Mouse (Mus musculus): ENCODE measurements at regions not wholly inside any gene's neighbourhood (a gene's known extent, or its start where the extent isn't known, plus 50 kb on each side); places are given as distances from the start of the nearest gene placed in this dataset.

- Histone ChIP-seq H3K4me1 (ENCODE audit: insufficient read depth, low read depth, low read length) (no peaks in the 10 kb centered on the region), H3K27me3 (ENCODE audit: insufficient read depth, low read length) (no peaks in the 10 kb centered on the region), H3K4me3 (ENCODE audit: low read depth, low read length) (no peak overlapping the region), H3K36me3 (replicated peaks) (no peaks in the 10 kb centered on the region), H3K9me3 (replicated peaks) (no peaks in the 10 kb centered on the region)
- no peak for TF ChIP-seq GATA1 (IDR thresholded peaks at IDR 0.05; ENCODE audit: borderline replicate concordance, low read length)
- TF ChIP-seq TAL1 (conservative IDR thresholded peaks at IDR 0.05; ENCODE audit: low read depth, low read length): no peak
- no peak for TF ChIP-seq POLR2AphosphoS5 (IDR thresholded peaks at IDR 0.05; ENCODE audit: insufficient replicate concordance, low read depth, low read length)
- TF ChIP-seq CTCF (IDR thresholded peaks at IDR 0.05; ENCODE audit: low read depth, low read length): no peak
- TF ChIP-seq GATA2 (IDR thresholded peaks at IDR 0.05; ENCODE audit: borderline replicate concordance, low read depth, low read length): no peak
- DNase-seq (ENCODE audit: low spot score): no peak
- ATAC-seq (ENCODE audit: extremely low read depth, insufficient number of reproducible peaks, low FRiP score, poor library complexity, severe bottlenecking): no peak
Measured at GRCm38 (mm10) chr12:93960869-93961268, 1731.2 kb upstream of the Flrt2 start.

GRCm38 (mm10) chr12:93981307-93981706, 1710.7 kb upstream of the Flrt2 start:
- no peak for ATAC-seq (ENCODE audit: extremely low read depth, insufficient number of reproducible peaks, low FRiP score, poor library complexity, severe bottlenecking)
- H3K27me3 ChIP-seq (ENCODE audit: insufficient read depth, low read length): no peaks in the 10 kb centered on the region
- TF ChIP-seq GATA2 (IDR thresholded peaks at IDR 0.05; ENCODE audit: borderline replicate concordance, low read depth, low read length): no peak
- no peaks in the 10 kb centered on the region for H3K36me3 ChIP-seq (replicated peaks)
- DNase-seq (ENCODE audit: low spot score): no peak
- H3K4me1 ChIP-seq (ENCODE audit: insufficient read depth, low read depth, low read length): no peaks in the 10 kb centered on the region
- H3K9me3 ChIP-seq (replicated peaks): peaks cover 5% of the 10 kb centered on the region; the same call in 1 of the 2 replicates
- no peak overlapping the region for H3K4me3 ChIP-seq (ENCODE audit: low read depth, low read length)

- TF ChIP-seq POLR2AphosphoS5 (IDR thresholded peaks at IDR 0.05; ENCODE audit: insufficient replicate concordance, low read depth, low read length) (no peak), CTCF (IDR thresholded peaks at IDR 0.05; ENCODE audit: low read depth, low read length) (no peak), GATA1 (IDR thresholded peaks at IDR 0.05; ENCODE audit: borderline replicate concordance, low read length) (no peak)
- Histone ChIP-seq H3K27me3 (ENCODE audit: insufficient read depth, low read length) (no peaks in the 10 kb centered on the region), H3K4me3 (ENCODE audit: low read depth, low read length) (no peak overlapping the region), H3K4me1 (ENCODE audit: insufficient read depth, low read depth, low read length) (no peaks in the 10 kb centered on the region), H3K9me3 (replicated peaks) (no peaks in the 10 kb centered on the region), H3K36me3 (replicated peaks) (no peaks in the 10 kb centered on the region)
- no peak for DNase-seq (ENCODE audit: low spot score)
- ATAC-seq (ENCODE audit: extremely low read depth, insufficient number of reproducible peaks, low FRiP score, poor library complexity, severe bottlenecking): no peak
Measured at GRCm38 (mm10) chr12:93991531-93991930, 1700.5 kb upstream of the Flrt2 start.

GRCm38 (mm10) chr12:93993875-93994274, 1698.2 kb upstream of the Flrt2 start:
- ATAC-seq (ENCODE audit: extremely low read depth, insufficient number of reproducible peaks, low FRiP score, poor library complexity, severe bottlenecking) (no peak), DNase-seq (ENCODE audit: low spot score) (no peak)
- no peaks in the 10 kb centered on the region for H3K36me3 ChIP-seq (replicated peaks)
- H3K9me3 ChIP-seq (replicated peaks): no peaks in the 10 kb centered on the region
- H3K4me1 ChIP-seq (ENCODE audit: insufficient read depth, low read depth, low read length): no peaks in the 10 kb centered on the region
- H3K27me3 ChIP-seq (ENCODE audit: insufficient read depth, low read length): no peaks in the 10 kb centered on the region
- TF ChIP-seq TAL1 (conservative IDR thresholded peaks at IDR 0.05; ENCODE audit: low read depth, low read length) (no peak), GATA1 (IDR thresholded peaks at IDR 0.05; ENCODE audit: borderline replicate concordance, low read length) (no peak), CTCF (IDR thresholded peaks at IDR 0.05; ENCODE audit: low read depth, low read length) (no peak), GATA2 (IDR thresholded peaks at IDR 0.05; ENCODE audit: borderline replicate concordance, low read depth, low read length) (no peak), POLR2AphosphoS5 (IDR thresholded peaks at IDR 0.05; ENCODE audit: insufficient replicate concordance, low read depth, low read length) (no peak)
- H3K4me3 ChIP-seq (ENCODE audit: low read depth, low read length): no peak overlapping the region

GRCm38 (mm10) chr12:94015946-94016345, 1676.1 kb upstream of the Flrt2 start:
- Histone ChIP-seq H3K4me1 (ENCODE audit: insufficient read depth, low read depth, low read length) (no peaks in the 10 kb centered on the region), H3K27me3 (ENCODE audit: insufficient read depth, low read length) (no peaks in the 10 kb centered on the region), H3K4me3 (ENCODE audit: low read depth, low read length) (no peak overlapping the region), H3K36me3 (replicated peaks) (no peaks in the 10 kb centered on the region), H3K9me3 (replicated peaks) (no peaks in the 10 kb centered on the region)
- DNase-seq (ENCODE audit: low spot score): no peak
- ATAC-seq (ENCODE audit: extremely low read depth, insufficient number of reproducible peaks, low FRiP score, poor library complexity, severe bottlenecking): no peak
- no peak for TF ChIP-seq TAL1 (conservative IDR thresholded peaks at IDR 0.05; ENCODE audit: low read depth, low read length)
- TF ChIP-seq POLR2AphosphoS5 (IDR thresholded peaks at IDR 0.05; ENCODE audit: insufficient replicate concordance, low read depth, low read length): no peak
- no peak for TF ChIP-seq CTCF (IDR thresholded peaks at IDR 0.05; ENCODE audit: low read depth, low read length)
- TF ChIP-seq GATA1 (IDR thresholded peaks at IDR 0.05; ENCODE audit: borderline replicate concordance, low read length): no peak
- no peak for TF ChIP-seq GATA2 (IDR thresholded peaks at IDR 0.05; ENCODE audit: borderline replicate concordance, low read depth, low read length)

GRCm38 (mm10) chr12:94031364-94031763, 1660.7 kb upstream of the Flrt2 start:
- no peaks in the 10 kb centered on the region for H3K36me3 ChIP-seq (replicated peaks)
- H3K27me3 ChIP-seq (ENCODE audit: insufficient read depth, low read length): no peaks in the 10 kb centered on the region
- H3K9me3 ChIP-seq (replicated peaks): 0 out of 2 replicates have a peak, but pooled peaks cover 2% of the 10 kb centered on the region
- ATAC-seq (ENCODE audit: extremely low read depth, insufficient number of reproducible peaks, low FRiP score, poor library complexity, severe bottlenecking) (no peak), DNase-seq (ENCODE audit: low spot score) (no peak)
- H3K4me3 ChIP-seq (ENCODE audit: low read depth, low read length): no peak overlapping the region
- no peaks in the 10 kb centered on the region for H3K4me1 ChIP-seq (ENCODE audit: insufficient read depth, low read depth, low read length)
- TF ChIP-seq CTCF (IDR thresholded peaks at IDR 0.05; ENCODE audit: low read depth, low read length) (no peak), GATA2 (IDR thresholded peaks at IDR 0.05; ENCODE audit: borderline replicate concordance, low read depth, low read length) (no peak), GATA1 (IDR thresholded peaks at IDR 0.05; ENCODE audit: borderline replicate concordance, low read length) (no peak), TAL1 (conservative IDR thresholded peaks at IDR 0.05; ENCODE audit: low read depth, low read length) (no peak), POLR2AphosphoS5 (IDR thresholded peaks at IDR 0.05; ENCODE audit: insufficient replicate concordance, low read depth, low read length) (no peak)

GRCm38 (mm10) chr12:94047972-94048371, 1644.1 kb upstream of the Flrt2 start:
- Histone ChIP-seq H3K4me3 (ENCODE audit: low read depth, low read length) (no peak overlapping the region), H3K36me3 (replicated peaks) (no peaks in the 10 kb centered on the region), H3K9me3 (replicated peaks) (peaks cover 3% of the 10 kb centered on the region; the same call in 1 of the 2 replicates), H3K4me1 (ENCODE audit: insufficient read depth, low read depth, low read length) (no peaks in the 10 kb centered on the region), H3K27me3 (ENCODE audit: insufficient read depth, low read length) (no peaks in the 10 kb centered on the region)
- DNase-seq (ENCODE audit: low spot score): no peak
- ATAC-seq (ENCODE audit: extremely low read depth, insufficient number of reproducible peaks, low FRiP score, poor library complexity, severe bottlenecking): no peak
- TF ChIP-seq GATA2 (IDR thresholded peaks at IDR 0.05; ENCODE audit: borderline replicate concordance, low read depth, low read length): no peak
- no peak for TF ChIP-seq POLR2AphosphoS5 (IDR thresholded peaks at IDR 0.05; ENCODE audit: insufficient replicate concordance, low read depth, low read length)
- no peak for TF ChIP-seq TAL1 (conservative IDR thresholded peaks at IDR 0.05; ENCODE audit: low read depth, low read length)
- no peak for TF ChIP-seq CTCF (IDR thresholded peaks at IDR 0.05; ENCODE audit: low read depth, low read length)
